Mouse (Mus musculus): ENCODE data around the gene Hhip. TPM values are rescaled to one million over a fixed set of nuclear protein-coding genes. Genes with fewer than 3 reads are reported as not detected.
A peak's percentile ranks its signal among the peaks of the same experiment; 100 is the strongest.

Gene Hhip
- polyA plus RNA-seq, 1 experiment from 2014 or later, result 15.8 TPM

- no peak overlapping the region for H3K9ac ChIP-seq (ENCODE audit: low read depth, low read length)
- H3K4me1 ChIP-seq (replicated peaks; ENCODE audit: control insufficient read depth, insufficient read depth, low read length), result no peaks in the 10 kb centered on the region
- no peak for TF ChIP-seq CTCF (IDR thresholded peaks at IDR 0.05; ENCODE audit: low read depth)
- peak overlapping the region; percentile 24; the same call in 1 of the 2 replicates for H3K4me2 ChIP-seq (replicated peaks; ENCODE audit: low read depth)
- H3K9me3 ChIP-seq (ENCODE audit: control insufficient read depth), result no peaks in the 10 kb centered on the region
- no peak for ATAC-seq
- H3K27ac ChIP-seq (ENCODE audit: low read depth, low read length), result no peak overlapping the region
- 15% methylated on average over 4 of the region's 4 CpGs for WGBS
- H3K36me3 ChIP-seq (ENCODE audit: control insufficient read depth, insufficient read depth), result no peaks in the 10 kb centered on the region
- no peak overlapping the region for H3K4me3 ChIP-seq (ENCODE audit: low read depth, low read length)
- peaks cover 12% of the 10 kb centered on the region; the same call in 1 of the 2 replicates for H3K27me3 ChIP-seq (replicated peaks; ENCODE audit: control insufficient read depth, insufficient read depth, low read length)
These were observed 3.6 kb downstream of the Hhip start for GRCm38 (mm10) chr8:80054216-80054615.

- no peaks in the 10 kb centered on the region for H3K36me3 ChIP-seq (ENCODE audit: control insufficient read depth, insufficient read depth)
- H3K27ac ChIP-seq (ENCODE audit: low read depth, low read length), result no peak overlapping the region
- peaks cover 12% of the 10 kb centered on the region; the same call in 1 of the 2 replicates for H3K27me3 ChIP-seq (replicated peaks; ENCODE audit: control insufficient read depth, insufficient read depth, low read length)
- no peaks in the 10 kb centered on the region for H3K4me1 ChIP-seq (replicated peaks; ENCODE audit: control insufficient read depth, insufficient read depth, low read length)
- H3K4me3 ChIP-seq (ENCODE audit: low read depth, low read length), result no peak overlapping the region
- TF ChIP-seq CTCF (IDR thresholded peaks at IDR 0.05; ENCODE audit: low read depth), result no peak
- no peaks in the 10 kb centered on the region for H3K9me3 ChIP-seq (ENCODE audit: control insufficient read depth)
- H3K9ac ChIP-seq (ENCODE audit: low read depth, low read length), result no peak overlapping the region
- H3K4me2 ChIP-seq (replicated peaks; ENCODE audit: low read depth), result no peak overlapping the region
- WGBS, result 49% methylated on average over 1 of the region's 1 CpGs
- ATAC-seq, result no peak
These were observed 5.0 kb downstream of the Hhip start for GRCm38 (mm10) chr8:80052838-80053237.

- peaks cover 4% of the 10 kb centered on the region; the same call in 1 of the 2 replicates for H3K27me3 ChIP-seq (replicated peaks; ENCODE audit: control insufficient read depth, insufficient read depth, low read length)
These were observed 6.3 kb downstream of the Hhip start for GRCm38 (mm10) chr8:80051494-80051893.

GRCm38 (mm10) chr8:80049256-80050005 is 8.4 kb downstream of the Hhip start:
- Histone ChIP-seq H3K4me3 (ENCODE audit: low read depth, low read length) (no peak overlapping the region), H3K27ac (ENCODE audit: low read depth, low read length) (no peak overlapping the region), H3K9ac (ENCODE audit: low read depth, low read length) (no peak overlapping the region), H3K36me3 (ENCODE audit: control insufficient read depth, insufficient read depth) (no peaks in the 10 kb centered on the region), H3K9me3 (ENCODE audit: control insufficient read depth) (no peaks in the 10 kb centered on the region), H3K27me3 (replicated peaks; ENCODE audit: control insufficient read depth, insufficient read depth, low read length) (no peaks in the 10 kb centered on the region), H3K4me1 (replicated peaks; ENCODE audit: control insufficient read depth, insufficient read depth, low read length) (no peaks in the 10 kb centered on the region), H3K4me2 (replicated peaks; ENCODE audit: low read depth) (no peak overlapping the region)
- no peak for ATAC-seq
- TF ChIP-seq CTCF (IDR thresholded peaks at IDR 0.05; ENCODE audit: low read depth), result no peak
- 57% methylated on average over 15 of the region's 15 CpGs for WGBS

More at GRCm38 (mm10) chr8:80051494-80051893, 6.3 kb downstream of the Hhip start:
- WGBS, result 64% methylated on average over 5 of the region's 5 CpGs
- Histone ChIP-seq H3K9ac (ENCODE audit: low read depth, low read length) (no peak overlapping the region), H3K9me3 (ENCODE audit: control insufficient read depth) (no peaks in the 10 kb centered on the region), H3K27ac (ENCODE audit: low read depth, low read length) (no peak overlapping the region), H3K36me3 (ENCODE audit: control insufficient read depth, insufficient read depth) (no peaks in the 10 kb centered on the region), H3K4me3 (ENCODE audit: low read depth, low read length) (no peak overlapping the region), H3K4me2 (replicated peaks; ENCODE audit: low read depth) (no peak overlapping the region), H3K4me1 (replicated peaks; ENCODE audit: control insufficient read depth, insufficient read depth, low read length) (no peaks in the 10 kb centered on the region)
- ATAC-seq, result no peak
- TF ChIP-seq CTCF (IDR thresholded peaks at IDR 0.05; ENCODE audit: low read depth), result no peak

GRCm38 (mm10) chr8:80048256-80048655 is 9.6 kb downstream of the Hhip start:
- Histone ChIP-seq H3K27ac (ENCODE audit: low read depth, low read length) (no peak overlapping the region), H3K4me3 (ENCODE audit: low read depth, low read length) (no peak overlapping the region), H3K9ac (ENCODE audit: low read depth, low read length) (no peak overlapping the region), H3K27me3 (replicated peaks; ENCODE audit: control insufficient read depth, insufficient read depth, low read length) (no peaks in the 10 kb centered on the region), H3K4me2 (replicated peaks; ENCODE audit: low read depth) (no peak overlapping the region), H3K36me3 (ENCODE audit: control insufficient read depth, insufficient read depth) (no peaks in the 10 kb centered on the region), H3K9me3 (ENCODE audit: control insufficient read depth) (no peaks in the 10 kb centered on the region), H3K4me1 (replicated peaks; ENCODE audit: control insufficient read depth, insufficient read depth, low read length) (no peaks in the 10 kb centered on the region)
- no peak for TF ChIP-seq CTCF (IDR thresholded peaks at IDR 0.05; ENCODE audit: low read depth)
- ATAC-seq, result no peak
- 77% methylated on average over 4 of the region's 4 CpGs for WGBS

- no peak for ATAC-seq
- WGBS, result 71% methylated on average over 4 of the region's 4 CpGs
- no peak overlapping the region for H3K9ac ChIP-seq (ENCODE audit: low read depth, low read length)
These were observed 20.1 kb downstream of the Hhip start for GRCm38 (mm10) chr8:80037644-80038253.

More at GRCm38 (mm10) chr8:80037644-80038253, 20.1 kb downstream of the Hhip start:
- H3K4me3 ChIP-seq (ENCODE audit: low read depth, low read length), result no peak overlapping the region
- H3K4me2 ChIP-seq (replicated peaks; ENCODE audit: low read depth), result no peak overlapping the region
- no peak for TF ChIP-seq CTCF (IDR thresholded peaks at IDR 0.05; ENCODE audit: low read depth)
- no peaks in the 10 kb centered on the region for H3K4me1 ChIP-seq (replicated peaks; ENCODE audit: control insufficient read depth, insufficient read depth, low read length)
- no peaks in the 10 kb centered on the region for H3K27me3 ChIP-seq (replicated peaks; ENCODE audit: control insufficient read depth, insufficient read depth, low read length)
- H3K27ac ChIP-seq (ENCODE audit: low read depth, low read length), result no peak overlapping the region
- no peaks in the 10 kb centered on the region for H3K9me3 ChIP-seq (ENCODE audit: control insufficient read depth)
- H3K36me3 ChIP-seq (ENCODE audit: control insufficient read depth, insufficient read depth), result no peaks in the 10 kb centered on the region
